ENCODE assay signal across 8 mouse cellular contexts in the genomic region with DNA sequence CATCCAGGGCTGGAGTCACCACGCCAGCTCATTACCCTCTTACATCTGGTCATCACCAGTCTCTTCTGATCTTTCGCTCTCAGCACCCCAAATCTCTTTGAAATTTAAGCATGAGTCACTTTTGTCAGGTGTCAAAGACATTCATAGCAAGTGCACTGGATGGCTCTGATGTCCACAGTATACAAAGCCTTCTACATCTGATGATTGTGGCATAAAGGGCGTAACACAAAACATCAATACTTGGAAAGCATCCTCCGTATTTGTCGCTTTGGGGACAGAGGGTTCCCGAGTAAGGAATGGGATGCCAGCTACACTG. TPM values are rescaled to one million over a fixed set of nuclear protein-coding genes. Genes with fewer than 3 reads are reported as not detected.
DNase-seq lines count a peak whose midpoint lies in the region; ATAC-seq and TF ChIP-seq lines count a peak whose summit lies in the region.

No protein-coding gene starts in this region.

- no peaks in the 10 kb centered on the region for H3K27me3 ChIP-seq in heart, postnatal 0 days (ENCODE audit: control insufficient read depth, insufficient read depth, low read length)
- H3K27me3 ChIP-seq in G1E (ENCODE audit: insufficient read depth, low read length), result no peaks in the 10 kb centered on the region
- H3K27me3 ChIP-seq in hindbrain, embryonic 13.5 days, result no peaks in the 10 kb centered on the region
- H3K27me3 ChIP-seq in midbrain, embryonic 13.5 days, result no peaks in the 10 kb centered on the region

- H3K27ac ChIP-seq in heart, postnatal 0 days (ENCODE audit: low read depth), result peak overlapping the region; percentile 74; the same call in 1 of the 2 replicates
- H3K27ac ChIP-seq in hindbrain, embryonic 13.5 days, result peak overlapping the region; percentile 85
- no peak overlapping the region for H3K27ac ChIP-seq in midbrain, embryonic 13.5 days

- H3K9me3 ChIP-seq in heart, postnatal 0 days (replicated peaks; ENCODE audit: control insufficient read depth, low read length), result no peaks in the 10 kb centered on the region
- no peaks in the 10 kb centered on the region for H3K9me3 ChIP-seq in G1E (replicated peaks)
- no peaks in the 10 kb centered on the region for H3K9me3 ChIP-seq in hindbrain, embryonic 13.5 days
- H3K9me3 ChIP-seq in midbrain, embryonic 13.5 days, result no peaks in the 10 kb centered on the region

- H3K36me3 ChIP-seq in heart, postnatal 0 days (replicated peaks; ENCODE audit: control insufficient read depth, insufficient read depth, low read length), result no peaks in the 10 kb centered on the region
- peaks cover 19% of the 10 kb centered on the region for H3K36me3 ChIP-seq in G1E (replicated peaks)
- H3K36me3 ChIP-seq in hindbrain, embryonic 13.5 days, result peaks cover 5% of the 10 kb centered on the region; the same call in 1 of the 2 replicates
- no peaks in the 10 kb centered on the region for H3K36me3 ChIP-seq in midbrain, embryonic 13.5 days

- intact Hi-C loops in heart, postnatal 25 days (cut with DNase I), result loop anchor here (5.0 kb wide), 1 partner anchor 99 kb away; no protein-coding TSS in a partner anchor
- intact Hi-C loops in left cerebral cortex, postnatal 25 days (cut with DNase I), result loop anchor here (5.0 kb wide), 2 partner anchors 36 to 49 kb away; no protein-coding TSS in a partner anchor

- 25% methylated on average over 6 of the region's 6 CpGs for WGBS in heart, postnatal 0 days
- 33% methylated on average over 6 of the region's 6 CpGs for WGBS in hindbrain, embryonic 13.5 days
- 25% methylated on average over 6 of the region's 6 CpGs for WGBS in midbrain, embryonic 13.5 days

- no peak for TF ChIP-seq CTCF in heart, postnatal 0 days (IDR thresholded peaks at IDR 0.05; ENCODE audit: low read depth)
- no peak for TF ChIP-seq CTCF in G1E (IDR thresholded peaks at IDR 0.05; ENCODE audit: low read depth, low read length)

- peak overlapping the region; percentile 89 for H3K9ac ChIP-seq in heart, postnatal 0 days (replicated peaks; ENCODE audit: low read depth, low read length)
- H3K9ac ChIP-seq in hindbrain, embryonic 13.5 days, result peak overlapping the region; percentile 95
- H3K9ac ChIP-seq in midbrain, embryonic 13.5 days (replicated peaks), result peak overlapping the region; percentile 89

- peak overlapping the region; percentile 88 for H3K4me2 ChIP-seq in heart, postnatal 0 days (ENCODE audit: low read depth, low read length)
- H3K4me2 ChIP-seq in hindbrain, embryonic 13.5 days, result peak overlapping the region; percentile 89
- H3K4me2 ChIP-seq in midbrain, embryonic 13.5 days (replicated peaks), result peak overlapping the region; percentile 73

- ATAC-seq in heart, postnatal 0 days (ENCODE audit: insufficient read depth, low read depth), result no peak
- ATAC-seq in G1E (ENCODE audit: extremely low read depth, insufficient number of reproducible peaks, low FRiP score, poor library complexity, severe bottlenecking), result no peak
- ATAC-seq in hindbrain, embryonic 13.5 days (ENCODE audit: low FRiP score), result no peak
- ATAC-seq in midbrain, embryonic 13.5 days, result no peak

- peak overlapping the region; percentile 78 for H3K4me3 ChIP-seq in heart, postnatal 0 days (ENCODE audit: low read depth, low read length)
- H3K4me3 ChIP-seq in G1E (ENCODE audit: low read depth, low read length), result peak overlapping the region; percentile 99
- H3K4me3 ChIP-seq in hindbrain, embryonic 13.5 days, result peak overlapping the region; percentile 79
- peak overlapping the region; percentile 70 for H3K4me3 ChIP-seq in midbrain, embryonic 13.5 days (replicated peaks)

- no peak for DNase-seq in heart, postnatal 0 days (ENCODE audit: low spot score)
- DNase-seq in heart, postnatal 25 days (ENCODE audit: low spot score), result no peak
- peak; percentile 11 for DNase-seq in G1E (ENCODE audit: low spot score)
- DNase-seq in left cerebral cortex, postnatal 25 days (ENCODE audit: low spot score in 2 of 2), result no peak
- no peak for DNase-seq in frontal cortex, postnatal 36 days (ENCODE audit: low spot score in 2 of 2)
- no peak for DNase-seq in thymus, postnatal 36 days

- H3K4me1 ChIP-seq in heart, postnatal 0 days (ENCODE audit: control insufficient read depth, insufficient read depth), result peaks cover 26% of the 10 kb centered on the region
- peaks cover 76% of the 10 kb centered on the region for H3K4me1 ChIP-seq in G1E (ENCODE audit: insufficient read depth, low read depth, low read length)
- H3K4me1 ChIP-seq in hindbrain, embryonic 13.5 days (replicated peaks), result peaks cover 34% of the 10 kb centered on the region
- peaks cover 39% of the 10 kb centered on the region for H3K4me1 ChIP-seq in midbrain, embryonic 13.5 days (replicated peaks)

- TF ChIP-seq EP300 in heart, postnatal 0 days (IDR thresholded peaks at IDR 0.05; ENCODE audit: low read depth), result no peak

RNA-seq across cellular contexts. Expression of gene Dirc2, which starts 0.7 kb away (rescaled TPM):
- total RNA-seq in heart, postnatal 0 days (2014; rRNA removed; ENCODE audit: low replicate concordance), result 38.3 and 39.8 TPM in 2 replicates
- 15.3 and 16.1 TPM in 2 replicates for polyA plus RNA-seq in heart, postnatal 0 days (2015; fragmentation: Nextera tagmentation; extraction: Ambion mirVana)
- 10 to 100 TPM; 54.2 to 63.4 TPM for total RNA-seq in heart, postnatal 25 days (2021)
- total RNA-seq in G1E (2014; fragmentation: Nextera tagmentation) (18.6 and 23.5 TPM in 2 replicates), G1E (2017) (13.8 and 14.2 TPM in 2 replicates)
- 1.9 and 3.3 TPM in 2 replicates for polyA plus RNA-seq in G1E (2012)
- 27.1 and 30.8 TPM in 2 replicates for polyA plus RNA-seq in hindbrain, embryonic 13.5 days (2015; fragmentation: Nextera tagmentation; extraction: Ambion mirVana)
- 22.7 and 27.9 TPM in 2 replicates for polyA plus RNA-seq in midbrain, embryonic 13.5 days (2015; fragmentation: Nextera tagmentation; extraction: Ambion mirVana)
- total RNA-seq in left cerebral cortex, postnatal 25 days (2021), result 10 to 100 TPM; 67.7 to 72.7 TPM

RNA-seq across cellular contexts. Expression of gene Hspbap1, which starts 1.7 kb away (rescaled TPM):
- 1.0 and 5.5 TPM in 2 replicates for total RNA-seq in heart, postnatal 0 days (2014; rRNA removed; ENCODE audit: low replicate concordance)
- 5.0 and 5.7 TPM in 2 replicates for polyA plus RNA-seq in heart, postnatal 0 days (2015; fragmentation: Nextera tagmentation; extraction: Ambion mirVana)
- 1 to 10 TPM; 3.0 to 3.1 TPM for total RNA-seq in heart, postnatal 25 days (2021)
- total RNA-seq in G1E (2014; fragmentation: Nextera tagmentation) (17.9 and 18.3 TPM in 2 replicates), G1E (2017) (17.5 and 18.1 TPM in 2 replicates)
- polyA plus RNA-seq in G1E (2012), result 29.5 and 31.9 TPM in 2 replicates
- polyA plus RNA-seq in hindbrain, embryonic 13.5 days (2015; fragmentation: Nextera tagmentation; extraction: Ambion mirVana), result 18.6 and 18.8 TPM in 2 replicates
- polyA plus RNA-seq in midbrain, embryonic 13.5 days (2015; fragmentation: Nextera tagmentation; extraction: Ambion mirVana), result 19.7 and 21.9 TPM in 2 replicates
- 1 to 10 TPM; 6.0 to 6.1 TPM for total RNA-seq in left cerebral cortex, postnatal 25 days (2021)
